9 mouse cellular contexts compared by ENCODE assay signal in the genomic region with DNA sequence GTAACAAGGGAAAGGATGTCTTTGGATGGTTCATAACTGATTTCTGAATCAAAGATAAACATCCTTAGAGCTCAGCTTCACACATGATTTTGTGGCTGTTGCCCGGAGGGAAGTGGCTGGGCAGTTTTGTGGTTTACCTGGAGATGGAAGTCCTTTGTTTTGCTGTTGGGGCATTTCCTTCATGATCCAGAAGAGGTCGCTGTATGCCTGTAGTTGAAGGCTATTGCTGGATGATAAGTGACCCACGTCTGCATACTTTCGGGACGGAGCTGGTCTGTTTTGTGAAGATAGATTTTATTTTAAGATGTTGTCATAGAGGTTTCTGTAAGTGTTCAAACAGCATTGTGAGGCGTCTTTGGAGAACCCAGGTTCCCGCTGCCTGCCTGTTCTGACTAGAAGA.
DNase-seq lines count a peak whose midpoint lies in the region; ATAC-seq and TF ChIP-seq lines count a peak whose summit lies in the region.
"Had no signal": no experiment of that assay in that cellular context is flagged by ENCODE, and none has a peak within 500 bp of the region (broad histone marks: within the 10 kb centered on the region; RNA-seq: fewer than 3 reads in every experiment).

No protein-coding gene starts in this region.

- intact Hi-C loops in heart, postnatal 10 days (cut with DNase I): loop anchor here (2.0 to 5.0 kb wide), 6 partner anchors 77 to 1362 kb away; no protein-coding TSS in a partner anchor

- no peak overlapping the region for H3K27ac ChIP-seq in forebrain, embryonic 11.5 days (ENCODE audit: low read depth, low read length)
- H3K27ac ChIP-seq in forebrain, embryonic 15.5 days (replicated peaks): no peak overlapping the region
- H3K27ac ChIP-seq in stomach, postnatal 0 days (replicated peaks): no peak overlapping the region
- H3K27ac ChIP-seq: heart, embryonic 15.5 days had no signal

- no peak overlapping the region for H3K4me2 ChIP-seq in forebrain, embryonic 11.5 days (ENCODE audit: low read depth, low read length, severe bottlenecking)
- H3K4me2 ChIP-seq in forebrain, embryonic 15.5 days (replicated peaks): no peak overlapping the region
- H3K4me2 ChIP-seq in stomach, postnatal 0 days (replicated peaks; ENCODE audit: low read depth): no peak overlapping the region
- H3K4me2 ChIP-seq: heart, embryonic 15.5 days had no signal

- WGBS in forebrain, embryonic 11.5 days: 59% methylated on average over 7 of the region's 7 CpGs
- WGBS in forebrain, embryonic 15.5 days: 35% methylated on average over 7 of the region's 7 CpGs
- WGBS in stomach, postnatal 0 days: 25% methylated on average over 7 of the region's 7 CpGs

- no peak for TF ChIP-seq EP300 in stomach, postnatal 0 days (optimal IDR thresholded peaks at IDR 0.05)

- H3K27me3 ChIP-seq in forebrain, embryonic 11.5 days (ENCODE audit: control insufficient read depth, insufficient read depth, low read length): no peaks in the 10 kb centered on the region
- no peaks in the 10 kb centered on the region for H3K27me3 ChIP-seq in forebrain, embryonic 15.5 days
- no peaks in the 10 kb centered on the region for H3K27me3 ChIP-seq in stomach, postnatal 0 days (ENCODE audit: control insufficient read depth, insufficient read depth, low read length)
- H3K27me3 ChIP-seq: heart, embryonic 15.5 days had no signal

- ATAC-seq in forebrain, embryonic 11.5 days (replicated peaks; ENCODE audit: low FRiP score): no peak
- no peak for ATAC-seq in forebrain, embryonic 15.5 days (replicated peaks)
- ATAC-seq in megakaryocyte progenitor cell, adult 5-6 weeks (replicated peaks; ENCODE audit: poor library complexity): peak; percentile 74
- 0 out of 2 replicates have a peak, but pooled peaks have one; percentile 19 for ATAC-seq in stomach, postnatal 0 days (ENCODE audit: low FRiP score, low TSS enrichment)

- no peak overlapping the region for H3K4me3 ChIP-seq in forebrain, embryonic 11.5 days (ENCODE audit: low read depth, low read length)
- H3K4me3 ChIP-seq in forebrain, embryonic 15.5 days: no peak overlapping the region
- no peak overlapping the region for H3K4me3 ChIP-seq in stomach, postnatal 0 days (ENCODE audit: low read depth, low read length)
- H3K4me3 ChIP-seq: heart, embryonic 15.5 days had no signal

- no peaks in the 10 kb centered on the region for H3K36me3 ChIP-seq in forebrain, embryonic 11.5 days (ENCODE audit: control insufficient read depth, insufficient read depth, low read length)
- H3K36me3 ChIP-seq in forebrain, embryonic 15.5 days: no peaks in the 10 kb centered on the region
- H3K36me3 ChIP-seq in stomach, postnatal 0 days (ENCODE audit: control insufficient read depth, insufficient read depth, low read length): no peaks in the 10 kb centered on the region
- H3K36me3 ChIP-seq: heart, embryonic 15.5 days had no signal

- DNase-seq in forebrain, embryonic 11.5 days (ENCODE audit: low spot score): peak; percentile 67
- peak; percentile 77 for DNase-seq in MN1 (ENCODE audit: low spot score)
- DNase-seq in cerebellum, adult 9-11 months: peak; percentile 42
- DNase-seq in heart, postnatal 10 days: peak; percentile 73 to 81
- peak; percentile 68 to 85 for DNase-seq in layer of hippocampus, postnatal 14 days (ENCODE audit: low spot score in 2 of 2)
- peak; percentile 71 for DNase-seq in stomach, postnatal 0 days (ENCODE audit: low spot score)

- H3K9me3 ChIP-seq in forebrain, embryonic 11.5 days (ENCODE audit: control insufficient read depth, low read length): no peaks in the 10 kb centered on the region
- no peaks in the 10 kb centered on the region for H3K9me3 ChIP-seq in forebrain, embryonic 15.5 days
- H3K9me3 ChIP-seq in stomach, postnatal 0 days (ENCODE audit: control insufficient read depth, low read length): no peaks in the 10 kb centered on the region
- H3K9me3 ChIP-seq: heart, embryonic 15.5 days had no signal

- peak; percentile 88 for TF ChIP-seq CTCF in stomach, postnatal 0 days (IDR thresholded peaks at IDR 0.05; ENCODE audit: low read depth)

- H3K9ac ChIP-seq in forebrain, embryonic 11.5 days (ENCODE audit: low read length): no peak overlapping the region
- H3K9ac ChIP-seq in forebrain, embryonic 15.5 days (replicated peaks): no peak overlapping the region
- no peak overlapping the region for H3K9ac ChIP-seq in stomach, postnatal 0 days (ENCODE audit: low read length)
- H3K9ac ChIP-seq: heart, embryonic 15.5 days had no signal

- H3K4me1 ChIP-seq in forebrain, embryonic 11.5 days (replicated peaks; ENCODE audit: control insufficient read depth, insufficient read depth, low read length): peaks cover 16% of the 10 kb centered on the region
- H3K4me1 ChIP-seq in forebrain, embryonic 15.5 days: peaks cover 42% of the 10 kb centered on the region
- H3K4me1 ChIP-seq in stomach, postnatal 0 days (replicated peaks; ENCODE audit: control insufficient read depth, insufficient read depth): no peaks in the 10 kb centered on the region

Comparison
In these comparisons a context has a peak if more than half of its experiments do, and no peak if none do; other contexts are left out.
1. ATAC-seq: peak in megakaryocyte progenitor cell, adult 5-6 weeks (single experiment) and stomach, postnatal 0 days (single experiment); none in forebrain, embryonic 11.5 days (single experiment) and forebrain, embryonic 15.5 days (single experiment).
2. Peak in every context shown above with its lines, with median percentiles within 50 percentile points of each other: DNase-seq.